Mouse (Mus musculus): ENCODE data around the gene Matk.

Gene Matk

GRCm38 (mm10) chr10:81304597-81305238 lies 52.0 kb downstream of the Matk start:
- DNase-seq: peak; percentile 76

- no peak for DNase-seq
Measured at GRCm38 (mm10) chr10:81305663-81306062, 52.9 kb downstream of the Matk start.

- DNase-seq: no peak
Measured at GRCm38 (mm10) chr10:81306173-81306668, 53.5 kb downstream of the Matk start.

GRCm38 (mm10) chr10:81306837-81307682 lies 54.3 kb downstream of the Matk start:
- no peak for DNase-seq

GRCm38 (mm10) chr10:81309571-81309970 lies 56.8 kb downstream of the Matk start:
- no peak for DNase-seq
